Mouse (Mus musculus): ENCODE results near the gene Bpifa3. TPM values are rescaled to one million over a fixed set of nuclear protein-coding genes. Genes with fewer than 3 reads are reported as not detected.

Gene Bpifa3
- not detected in 2 replicates for polyA plus RNA-seq (2015; fragmentation: Nextera tagmentation; extraction: Ambion mirVana)

DNA sequence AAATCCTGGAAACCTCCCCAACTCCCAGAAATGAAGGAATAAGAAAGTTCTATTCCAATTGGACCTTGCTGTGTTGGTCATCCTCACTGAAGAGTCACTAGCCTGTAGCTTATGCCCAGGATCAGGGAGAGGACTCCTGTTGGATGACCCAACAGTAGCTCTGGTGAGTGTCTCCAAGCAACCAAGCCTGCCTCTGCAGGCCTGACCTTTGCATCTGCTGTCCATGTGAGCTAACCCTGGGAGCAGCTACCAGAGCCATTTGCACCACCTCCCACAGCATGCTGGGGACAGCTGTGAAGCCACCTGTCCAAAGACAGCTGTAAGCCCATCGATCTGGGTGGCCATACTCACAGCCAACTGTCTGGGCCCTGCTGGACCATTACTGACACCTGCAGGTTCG, at the start of gene Bpifa3:
Gene Bpifa3 (plus strand): TSS at position 217 of the 400 bp plus-strand sequence.
- no peak within 1 kb of the TSS for H3K4me3 ChIP-seq
- H3K27me3 ChIP-seq: no peaks in the 10 kb centered on the region
- no peaks in the 10 kb centered on the region for H3K9me3 ChIP-seq (replicated peaks)
- H3K4me1 ChIP-seq (replicated peaks): no peaks in the 10 kb centered on the region
- WGBS: 63% methylated on average over 2 of the region's 2 CpGs
- H3K9ac ChIP-seq: no peak within 1 kb of the TSS
- H3K27ac ChIP-seq: no peak within 1 kb of the TSS
- H3K4me2 ChIP-seq: no peak within 1 kb of the TSS
- no peaks in the 10 kb centered on the region for H3K36me3 ChIP-seq
- no peak for ATAC-seq (replicated peaks; ENCODE audit: insufficient number of reproducible peaks, insufficient read depth, low FRiP score, low read depth)

DNA sequence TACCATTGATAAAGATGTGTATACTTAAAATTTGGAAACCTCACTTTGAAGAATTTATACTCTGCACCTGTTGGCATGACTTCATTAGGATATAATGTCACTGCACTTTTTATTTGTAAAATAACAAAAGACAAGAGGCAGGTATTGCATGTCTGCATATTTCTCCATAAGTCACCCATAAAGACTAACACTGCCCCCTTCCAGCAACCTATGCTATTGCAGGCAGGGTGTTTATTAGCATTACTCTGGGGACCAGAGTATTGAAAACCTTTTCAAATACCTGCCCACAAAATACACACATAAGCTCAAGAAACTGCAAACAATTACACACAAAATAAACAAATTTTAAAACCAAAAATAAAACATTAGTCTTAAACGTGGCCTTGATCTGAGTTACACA, 32.4 kb upstream of the Bpifa3 start:
- Histone ChIP-seq H3K27ac (no peak overlapping the region), H3K27me3 (no peaks in the 10 kb centered on the region), H3K4me2 (no peak overlapping the region), H3K9ac (no peak overlapping the region), H3K9me3 (replicated peaks) (no peaks in the 10 kb centered on the region), H3K4me1 (replicated peaks) (no peaks in the 10 kb centered on the region), H3K4me3 (no peak overlapping the region), H3K36me3 (no peaks in the 10 kb centered on the region)
- no peak for ATAC-seq (replicated peaks; ENCODE audit: insufficient number of reproducible peaks, insufficient read depth, low FRiP score, low read depth)
- WGBS: 28% methylated on average over 1 of the region's 1 CpGs

DNA sequence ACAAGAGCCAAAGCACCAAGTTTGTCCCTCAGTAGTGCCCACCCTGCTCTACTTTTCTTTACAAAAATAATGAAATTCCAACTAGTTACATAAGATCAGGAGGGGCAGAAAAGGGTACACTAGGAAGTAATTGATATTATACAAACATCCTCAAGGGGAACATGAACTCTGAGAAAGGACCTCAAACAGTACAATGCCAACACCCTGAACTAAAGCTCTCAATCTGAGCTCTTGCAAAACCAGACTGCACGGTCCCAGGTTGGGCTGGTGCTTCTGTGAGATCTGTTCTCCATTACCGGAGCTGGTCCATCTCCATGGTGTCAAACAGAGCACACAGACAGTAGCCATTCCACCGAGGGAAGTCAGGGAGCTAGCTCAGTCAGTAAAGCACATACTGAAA, 12.8 kb upstream of the Bpifa3 start:
- H3K9me3 ChIP-seq (replicated peaks): no peaks in the 10 kb centered on the region
- 79% methylated on average over 3 of the region's 3 CpGs for WGBS

DNA sequence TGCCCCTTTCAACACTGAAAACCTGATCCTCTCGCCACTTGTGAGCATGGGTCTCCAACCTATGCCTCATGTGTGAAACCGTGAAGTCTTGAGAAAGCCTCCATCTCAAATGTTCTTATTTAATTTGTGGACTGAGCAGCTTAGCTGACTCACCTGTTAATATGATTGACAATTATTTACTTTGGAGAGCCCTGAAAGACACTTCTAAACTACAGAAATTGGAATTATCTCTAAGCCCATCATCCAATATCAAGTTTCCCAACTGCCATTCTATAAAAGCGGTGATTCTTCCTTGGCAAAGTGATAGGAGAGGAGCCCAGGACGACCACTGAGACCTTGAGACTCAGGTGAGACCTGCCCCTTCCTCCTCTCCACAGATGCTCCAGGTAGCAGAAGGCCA, 12.4 kb downstream of the Bpifa3 start, which contains the start of gene Bpifa1:
Gene Bpifa1 (plus strand): TSS at position 301 of the 400 bp plus-strand sequence.
- Histone ChIP-seq H3K4me1 (replicated peaks) (no peaks in the 10 kb centered on the region), H3K27me3 (no peaks in the 10 kb centered on the region), H3K4me3 (no peak within 1 kb of the TSS), H3K4me2 (no peak within 1 kb of the TSS), H3K27ac (no peak within 1 kb of the TSS), H3K9ac (no peak within 1 kb of the TSS), H3K36me3 (no peaks in the 10 kb centered on the region), H3K9me3 (replicated peaks) (no peaks in the 10 kb centered on the region)
- WGBS: 70% methylated on average over 4 of the region's 4 CpGs
- ATAC-seq (replicated peaks; ENCODE audit: insufficient number of reproducible peaks, insufficient read depth, low FRiP score, low read depth): no peak

More for the DNA sequence above, 12.8 kb upstream of the Bpifa3 start:
- no peaks in the 10 kb centered on the region for H3K27me3 ChIP-seq
- H3K27ac ChIP-seq: no peak overlapping the region
- ATAC-seq (replicated peaks; ENCODE audit: insufficient number of reproducible peaks, insufficient read depth, low FRiP score, low read depth): no peak
- H3K4me2 ChIP-seq: no peak overlapping the region
- H3K9ac ChIP-seq: no peak overlapping the region
- no peaks in the 10 kb centered on the region for H3K4me1 ChIP-seq (replicated peaks)
- no peaks in the 10 kb centered on the region for H3K36me3 ChIP-seq
- no peak overlapping the region for H3K4me3 ChIP-seq

DNA sequence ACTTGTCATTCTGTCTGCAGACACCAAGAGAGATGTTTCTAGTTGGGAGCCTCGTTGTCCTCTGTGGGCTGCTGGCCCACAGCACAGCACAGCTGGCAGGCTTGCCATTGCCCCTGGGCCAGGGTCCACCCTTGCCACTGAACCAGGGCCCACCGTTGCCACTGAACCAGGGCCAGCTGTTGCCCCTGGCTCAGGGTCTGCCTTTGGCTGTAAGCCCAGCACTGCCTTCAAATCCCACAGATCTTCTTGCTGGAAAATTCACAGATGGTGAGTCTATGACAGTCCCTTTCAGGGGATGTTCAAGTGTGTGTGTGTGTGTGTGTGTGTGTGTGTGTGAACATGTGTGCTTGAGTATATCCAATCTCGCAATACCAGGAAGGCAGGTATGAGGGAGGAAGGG, 13.6 kb downstream of the Bpifa3 start:
- no peak overlapping the region for H3K9ac ChIP-seq

DNA sequence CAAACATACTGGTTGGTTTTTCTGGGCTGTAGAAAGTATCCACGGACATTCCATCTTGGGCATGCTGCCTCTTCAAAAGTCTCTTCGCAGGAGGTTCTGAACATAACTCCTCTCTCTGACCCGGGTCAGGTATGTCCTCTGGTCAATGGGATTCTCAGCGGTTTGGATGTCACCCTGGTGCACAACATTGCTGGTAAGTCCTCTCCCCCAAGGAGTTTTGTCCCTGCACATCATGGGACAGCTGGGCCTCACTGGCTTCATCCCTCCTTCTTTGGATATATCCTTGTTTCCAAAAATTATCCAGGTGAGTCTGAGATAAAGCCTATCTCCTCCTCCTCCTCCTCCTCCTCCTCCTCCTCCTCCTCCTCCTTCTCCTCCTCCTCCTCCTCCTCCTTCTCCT, 17.4 kb downstream of the Bpifa3 start:
- Histone ChIP-seq H3K4me3 (no peak overlapping the region), H3K27ac (no peak overlapping the region), H3K36me3 (no peaks in the 10 kb centered on the region), H3K4me2 (no peak overlapping the region), H3K9ac (no peak overlapping the region), H3K9me3 (replicated peaks) (no peaks in the 10 kb centered on the region), H3K27me3 (no peaks in the 10 kb centered on the region), H3K4me1 (replicated peaks) (no peaks in the 10 kb centered on the region)
- WGBS: 64% methylated on average over 4 of the region's 4 CpGs
- no peak for ATAC-seq (replicated peaks; ENCODE audit: insufficient number of reproducible peaks, insufficient read depth, low FRiP score, low read depth)

More for the DNA sequence above, 13.6 kb downstream of the Bpifa3 start:
- WGBS: 72% methylated on average over 3 of the region's 3 CpGs
- H3K27ac ChIP-seq: no peak overlapping the region
- no peak overlapping the region for H3K4me2 ChIP-seq
- no peak for ATAC-seq (replicated peaks; ENCODE audit: insufficient number of reproducible peaks, insufficient read depth, low FRiP score, low read depth)
- no peaks in the 10 kb centered on the region for H3K4me1 ChIP-seq (replicated peaks)
- H3K36me3 ChIP-seq: no peaks in the 10 kb centered on the region
- H3K9me3 ChIP-seq (replicated peaks): no peaks in the 10 kb centered on the region
- no peaks in the 10 kb centered on the region for H3K27me3 ChIP-seq
- H3K4me3 ChIP-seq: no peak overlapping the region

DNA sequence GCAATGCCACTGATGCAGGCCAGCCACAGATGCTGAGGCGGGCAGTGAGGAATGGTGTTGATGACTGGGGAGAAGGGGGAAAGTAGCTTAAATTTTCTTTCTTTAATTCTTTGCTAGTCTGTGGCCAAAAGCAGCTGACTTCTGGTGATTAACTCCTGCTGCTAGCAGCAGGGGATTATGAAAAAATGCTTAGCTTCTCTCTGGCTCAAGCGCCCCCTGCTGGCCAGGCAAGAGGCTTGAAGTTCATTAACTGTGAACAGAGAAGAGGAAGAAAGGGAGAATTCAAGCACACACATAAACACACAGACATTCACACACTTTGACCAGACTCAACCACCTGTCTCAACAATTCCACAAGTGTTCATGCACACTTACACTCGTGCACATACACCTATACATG, 28.3 kb downstream of the Bpifa3 start:
- no peak overlapping the region for H3K4me2 ChIP-seq
- no peaks in the 10 kb centered on the region for H3K36me3 ChIP-seq
- no peak overlapping the region for H3K9ac ChIP-seq
- ATAC-seq (replicated peaks; ENCODE audit: insufficient number of reproducible peaks, insufficient read depth, low FRiP score, low read depth): no peak
- no peaks in the 10 kb centered on the region; the same call in 1 of the 2 replicates for H3K9me3 ChIP-seq (replicated peaks)
- H3K4me3 ChIP-seq: no peak overlapping the region
- H3K27me3 ChIP-seq: no peaks in the 10 kb centered on the region
- H3K4me1 ChIP-seq (replicated peaks): no peaks in the 10 kb centered on the region
- H3K27ac ChIP-seq: no peak overlapping the region
- 37% methylated on average over 3 of the region's 3 CpGs for WGBS

DNA sequence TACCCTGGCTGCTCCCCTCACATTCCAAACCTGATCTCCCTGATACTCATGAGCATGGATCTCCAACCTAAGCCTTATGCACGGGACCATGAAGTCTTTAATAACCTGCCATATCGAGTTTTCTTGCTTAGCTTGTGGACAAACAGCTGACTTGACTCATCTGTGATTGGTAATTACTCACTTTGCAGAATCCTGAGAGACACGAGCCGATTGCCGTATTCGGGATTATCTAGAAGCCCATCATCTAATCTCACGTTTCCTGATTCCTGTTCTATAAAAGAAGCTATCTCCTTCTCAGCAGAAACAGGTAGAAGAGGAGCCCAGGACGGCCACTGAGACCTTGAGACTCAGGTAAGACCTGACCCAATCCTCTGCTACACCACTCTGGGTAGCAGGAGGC, 32.2 kb downstream of the Bpifa3 start, which contains the start of gene Bpifa5:
Gene Bpifa5 (plus strand): TSS at position 301 of the 400 bp plus-strand sequence.
- Histone ChIP-seq H3K4me1 (replicated peaks) (no peaks in the 10 kb centered on the region), H3K36me3 (no peaks in the 10 kb centered on the region), H3K27ac (no peak within 1 kb of the TSS), H3K9me3 (replicated peaks) (no peaks in the 10 kb centered on the region; the same call in 1 of the 2 replicates), H3K27me3 (no peaks in the 10 kb centered on the region), H3K4me3 (no peak within 1 kb of the TSS), H3K4me2 (no peak within 1 kb of the TSS), H3K9ac (no peak within 1 kb of the TSS)
- WGBS: 68% methylated on average over 8 of the region's 8 CpGs
- ATAC-seq (replicated peaks; ENCODE audit: insufficient number of reproducible peaks, insufficient read depth, low FRiP score, low read depth): no peak

DNA sequence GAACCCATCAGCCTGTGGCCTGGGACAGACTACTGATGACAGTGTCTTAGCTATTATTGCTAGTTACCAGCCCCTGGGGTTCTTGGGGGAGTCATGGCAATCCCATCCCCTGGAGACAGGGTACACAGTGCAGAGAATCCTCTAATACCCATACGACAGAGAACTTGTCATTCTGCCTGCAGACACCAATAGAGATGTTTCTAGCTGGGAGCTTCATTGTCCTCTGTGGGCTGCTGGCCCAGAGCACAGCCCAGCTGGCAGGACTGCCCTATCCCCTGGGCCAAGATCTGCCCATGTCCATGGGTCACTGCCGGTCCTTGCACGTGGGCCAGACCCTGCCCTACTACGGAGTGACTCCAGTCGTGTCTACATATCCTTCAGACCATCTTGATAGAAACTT, 33.2 kb downstream of the Bpifa3 start:
- ATAC-seq (replicated peaks; ENCODE audit: insufficient number of reproducible peaks, insufficient read depth, low FRiP score, low read depth): no peak; the same call in 1 of the 2 replicates
- H3K9me3 ChIP-seq (replicated peaks): no peaks in the 10 kb centered on the region; the same call in 1 of the 2 replicates
- H3K4me3 ChIP-seq: no peak overlapping the region
- no peak overlapping the region for H3K4me2 ChIP-seq
- H3K4me1 ChIP-seq (replicated peaks): no peaks in the 10 kb centered on the region
- 81% methylated on average over 5 of the region's 5 CpGs for WGBS
- no peak overlapping the region for H3K9ac ChIP-seq
- no peak overlapping the region for H3K27ac ChIP-seq
- H3K36me3 ChIP-seq: no peaks in the 10 kb centered on the region
- no peaks in the 10 kb centered on the region; the same call in 1 of the 2 replicates for H3K27me3 ChIP-seq

DNA sequence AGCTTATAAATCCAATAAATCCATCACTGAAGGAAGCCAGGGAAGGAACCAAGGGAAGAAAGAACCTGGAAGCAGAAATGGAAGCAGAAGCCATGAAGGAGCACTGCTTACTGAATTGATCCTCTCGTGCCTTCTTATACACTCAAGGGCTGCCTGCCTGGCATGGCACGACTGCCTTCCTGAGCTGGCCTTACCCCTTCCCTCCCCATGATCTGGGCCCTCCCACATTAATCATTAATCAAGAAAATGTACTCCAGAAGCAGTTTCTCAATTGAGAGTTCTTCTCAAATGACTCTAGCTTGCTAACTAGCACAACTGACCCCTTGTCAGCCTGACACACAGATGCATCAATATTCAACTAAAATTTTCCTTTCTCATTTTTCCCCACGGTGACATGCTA, 39.0 kb downstream of the Bpifa3 start:
- ATAC-seq (replicated peaks; ENCODE audit: insufficient number of reproducible peaks, insufficient read depth, low FRiP score, low read depth): no peak
- WGBS: 68% methylated on average over 3 of the region's 3 CpGs

DNA sequence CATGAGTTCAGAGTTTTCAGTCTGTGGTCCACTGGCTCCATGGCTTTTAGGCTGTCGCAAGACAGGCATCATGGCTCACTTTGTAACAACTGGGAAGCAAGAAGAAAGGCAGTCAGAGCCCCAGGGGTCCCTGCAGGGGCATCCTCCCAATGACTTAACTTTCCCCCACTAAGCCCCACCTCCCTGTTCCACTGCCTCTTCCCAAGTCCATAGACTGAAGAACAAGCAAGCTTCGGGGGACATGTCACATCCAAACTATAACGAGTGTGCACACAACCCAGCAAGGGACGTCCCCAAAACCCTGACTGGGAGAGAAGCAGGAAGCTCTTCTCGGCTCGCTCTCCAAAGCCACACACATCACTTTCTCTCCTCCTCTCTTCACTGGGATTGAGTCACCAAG, 41.5 kb downstream of the Bpifa3 start:
- no peak overlapping the region for H3K9ac ChIP-seq
- 68% methylated on average over 6 of the region's 6 CpGs for WGBS

More for the DNA sequence above, 39.0 kb downstream of the Bpifa3 start:
- Histone ChIP-seq H3K9ac (no peak overlapping the region), H3K27ac (no peak overlapping the region), H3K27me3 (peaks cover 10% of the 10 kb centered on the region; the same call in 1 of the 2 replicates), H3K4me1 (replicated peaks) (no peaks in the 10 kb centered on the region), H3K36me3 (no peaks in the 10 kb centered on the region), H3K4me2 (no peak overlapping the region), H3K9me3 (replicated peaks) (no peaks in the 10 kb centered on the region), H3K4me3 (no peak overlapping the region)

DNA sequence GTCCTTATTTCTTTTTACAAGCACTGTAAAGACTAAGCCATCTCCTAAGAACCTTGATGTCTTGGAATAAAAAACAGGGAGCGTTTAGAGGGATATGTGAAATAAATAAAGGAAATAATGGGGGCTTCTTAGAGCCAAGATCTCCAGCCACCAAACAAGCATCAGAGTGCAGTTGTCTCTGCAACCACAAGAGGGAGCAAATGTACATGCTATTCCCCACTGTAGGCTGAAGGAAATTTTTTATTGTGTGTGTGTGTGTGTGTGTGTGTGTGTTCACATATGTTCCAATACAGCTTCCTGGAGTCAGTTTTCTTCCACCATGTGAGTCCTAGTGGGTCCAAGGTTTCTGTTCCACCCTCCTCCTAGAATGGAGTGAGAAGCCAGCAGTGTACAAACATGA, 43.2 kb downstream of the Bpifa3 start:
- H3K4me1 ChIP-seq (replicated peaks): no peaks in the 10 kb centered on the region
- no peak overlapping the region for H3K4me2 ChIP-seq
- peaks cover 10% of the 10 kb centered on the region; the same call in 1 of the 2 replicates for H3K27me3 ChIP-seq
- WGBS: 38% methylated on average over 1 of the region's 1 CpGs
- H3K4me3 ChIP-seq: no peak overlapping the region
- H3K9me3 ChIP-seq (replicated peaks): no peaks in the 10 kb centered on the region
- no peaks in the 10 kb centered on the region for H3K36me3 ChIP-seq
- no peak for ATAC-seq (replicated peaks; ENCODE audit: insufficient number of reproducible peaks, insufficient read depth, low FRiP score, low read depth)
- H3K9ac ChIP-seq: no peak overlapping the region
- H3K27ac ChIP-seq: no peak overlapping the region

More for the DNA sequence above, 41.5 kb downstream of the Bpifa3 start:
- no peak overlapping the region for H3K4me2 ChIP-seq
- H3K36me3 ChIP-seq: no peaks in the 10 kb centered on the region
- no peak overlapping the region for H3K27ac ChIP-seq
- no peak overlapping the region for H3K4me3 ChIP-seq
- H3K4me1 ChIP-seq (replicated peaks): no peaks in the 10 kb centered on the region
- H3K27me3 ChIP-seq: peaks cover 10% of the 10 kb centered on the region; the same call in 1 of the 2 replicates
- no peaks in the 10 kb centered on the region for H3K9me3 ChIP-seq (replicated peaks)
- ATAC-seq (replicated peaks; ENCODE audit: insufficient number of reproducible peaks, insufficient read depth, low FRiP score, low read depth): no peak
